ENCODE assay signal across 23 mouse cellular contexts in the genomic region with DNA sequence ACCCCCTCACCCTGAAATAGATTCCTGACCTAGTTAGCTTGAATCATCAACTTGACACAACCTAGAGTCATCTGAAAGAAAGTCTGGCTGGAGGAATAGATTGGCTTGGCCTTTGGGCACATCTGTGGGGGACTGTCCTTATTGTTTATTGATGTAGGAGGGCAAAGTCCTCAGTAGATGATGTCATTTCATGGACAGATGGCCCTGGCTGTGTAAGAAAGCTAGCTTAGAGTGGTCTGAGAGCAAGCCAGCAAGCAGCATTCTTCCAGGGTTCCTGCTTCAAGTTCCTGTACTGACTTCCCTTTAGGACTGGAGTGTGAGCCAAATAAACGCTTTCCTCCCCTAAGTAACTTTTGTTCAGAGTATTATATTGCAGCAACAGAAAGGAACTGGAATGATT. TPM values are rescaled to one million over a fixed set of nuclear protein-coding genes. Genes with fewer than 3 reads are reported as not detected.
DNase-seq lines count a peak whose midpoint lies in the region; ATAC-seq and TF ChIP-seq lines count a peak whose summit lies in the region.
"Had no signal": no experiment of that assay in that cellular context is flagged by ENCODE, and none has a peak within 500 bp of the region (broad histone marks: within the 10 kb centered on the region; RNA-seq: fewer than 3 reads in every experiment).

No protein-coding gene starts in this region.

- no peaks in the 10 kb centered on the region for H3K79me2 ChIP-seq in liver, adult 2 months (ENCODE audit: control insufficient read depth, insufficient read depth, low read length)

- TF ChIP-seq CTCF in liver, adult 2 months (IDR thresholded peaks at IDR 0.05; ENCODE audit: low read depth, low read length): no peak

- H3K27ac ChIP-seq in liver, adult 2 months (replicated peaks; ENCODE audit: insufficient read depth, low read depth, low read length): no peak overlapping the region
- no peak overlapping the region for H3K27ac ChIP-seq in liver, embryonic 11.5 days (ENCODE audit: low read depth, low read length)
- no peak overlapping the region for H3K27ac ChIP-seq in intestine, embryonic 14.5 days (ENCODE audit: low read depth)
- H3K27ac ChIP-seq in liver, embryonic 13.5 days: peak overlapping the region; percentile 8; the same call in 1 of the 2 replicates
- H3K27ac ChIP-seq: embryonic facial prominence, embryonic 12.5 days; forebrain, embryonic 15.5 days; heart, embryonic 10.5 days; heart, embryonic 15.5 days; hindbrain, embryonic 13.5 days; hindbrain, postnatal 0 days had no signal

- WGBS in liver, adult 2 months: 70% methylated on average over 1 of the region's 1 CpGs
- WGBS in liver, embryonic 11.5 days: 64% methylated on average over 1 of the region's 1 CpGs
- WGBS in intestine, embryonic 14.5 days: 70% methylated on average over 1 of the region's 1 CpGs
- WGBS in liver, embryonic 13.5 days (ENCODE audit: insufficient replicate concordance): 50% methylated on average over 1 of the region's 1 CpGs

- H3K9ac ChIP-seq in liver, adult 2 months (ENCODE audit: low read depth, low read length): no peak overlapping the region
- H3K9ac ChIP-seq in liver, embryonic 11.5 days (ENCODE audit: low read depth, low read length): no peak overlapping the region
- H3K9ac ChIP-seq in intestine, embryonic 14.5 days (ENCODE audit: low read length): no peak overlapping the region
- H3K9ac ChIP-seq in liver, embryonic 13.5 days: no peak overlapping the region
- H3K9ac ChIP-seq: embryonic facial prominence, embryonic 12.5 days; forebrain, embryonic 15.5 days; heart, embryonic 15.5 days; hindbrain, embryonic 13.5 days had no signal

- no peak overlapping the region for H3K4me2 ChIP-seq in liver, embryonic 11.5 days
- H3K4me2 ChIP-seq in intestine, embryonic 14.5 days (ENCODE audit: low read length): no peak overlapping the region
- H3K4me2 ChIP-seq in liver, embryonic 13.5 days: no peak overlapping the region
- H3K4me2 ChIP-seq: embryonic facial prominence, embryonic 12.5 days; forebrain, embryonic 15.5 days; heart, embryonic 15.5 days; hindbrain, embryonic 13.5 days had no signal

- H3K4me3 ChIP-seq in liver, adult 2 months (ENCODE audit: insufficient read depth, low read depth, low read length): no peak overlapping the region
- H3K4me3 ChIP-seq in liver, embryonic 11.5 days (ENCODE audit: low read depth, low read length): no peak overlapping the region
- H3K4me3 ChIP-seq in intestine, embryonic 14.5 days (ENCODE audit: low read depth, low read length): no peak overlapping the region
- H3K4me3 ChIP-seq in liver, embryonic 13.5 days (replicated peaks): no peak overlapping the region
- H3K4me3 ChIP-seq: embryonic facial prominence, embryonic 12.5 days; forebrain, embryonic 15.5 days; heart, embryonic 10.5 days; heart, embryonic 15.5 days; hindbrain, embryonic 13.5 days had no signal

- H3K36me3 ChIP-seq in liver, adult 2 months (ENCODE audit: control insufficient read depth, insufficient read depth, low read length): no peaks in the 10 kb centered on the region
- H3K36me3 ChIP-seq in liver, embryonic 11.5 days (ENCODE audit: control insufficient read depth, insufficient read depth, low read length): no peaks in the 10 kb centered on the region
- no peaks in the 10 kb centered on the region for H3K36me3 ChIP-seq in intestine, embryonic 14.5 days (ENCODE audit: control insufficient read depth, insufficient read depth, low read length)
- H3K36me3 ChIP-seq in liver, embryonic 13.5 days: no peaks in the 10 kb centered on the region
- H3K36me3 ChIP-seq: embryonic facial prominence, embryonic 12.5 days; forebrain, embryonic 15.5 days; heart, embryonic 10.5 days; heart, embryonic 15.5 days; hindbrain, embryonic 13.5 days had no signal

- 0 out of 2 replicates have a peak, but pooled peaks cover 2% of the 10 kb centered on the region for H3K4me1 ChIP-seq in liver, adult 2 months (ENCODE audit: control insufficient read depth, insufficient read depth, low read length)
- H3K4me1 ChIP-seq in liver, embryonic 11.5 days (replicated peaks; ENCODE audit: control insufficient read depth, insufficient read depth, low read length): no peaks in the 10 kb centered on the region; the same call in 1 of the 2 replicates
- no peaks in the 10 kb centered on the region for H3K4me1 ChIP-seq in intestine, embryonic 14.5 days (replicated peaks; ENCODE audit: control insufficient read depth, insufficient read depth, low read length)
- peaks cover 28% of the 10 kb centered on the region for H3K4me1 ChIP-seq in liver, embryonic 13.5 days (replicated peaks)
- H3K4me1 ChIP-seq: embryonic facial prominence, embryonic 12.5 days; forebrain, embryonic 15.5 days; heart, embryonic 10.5 days; heart, embryonic 15.5 days; hindbrain, embryonic 13.5 days had no signal

- DNase-seq in liver, adult 2 months (ENCODE audit: extremely low read depth, low read depth, low spot score): peak; percentile 64
- no peak for DNase-seq in liver, embryonic 11.5 days (ENCODE audit: low spot score)
- DNase-seq in intestine, embryonic 14.5 days (ENCODE audit: low spot score): no peak
- no peak for DNase-seq in liver, embryonic 13.5 days
- DNase-seq in retina, postnatal 1 day: peak; percentile 41
- DNase-seq in lung, postnatal 4 days: no peak
- DNase-seq in yolk sac, embryonic 10.5 days (ENCODE audit: low spot score): no peak
- no peak for DNase-seq in spleen, postnatal 36 days (ENCODE audit: low spot score in 2 of 2)
- DNase-seq: adrenal gland, adult 8-10 months; adrenal gland, postnatal 36 days; cerebellum, adult 11 months; cerebellum, adult 8-10 months; cerebellum, postnatal 25 days; gastrocnemius, postnatal 10 days; heart, adult 18-20 months; heart, postnatal 14 days had no signal

- no peaks in the 10 kb centered on the region for H3K9me3 ChIP-seq in liver, embryonic 11.5 days (ENCODE audit: control insufficient read depth, low read length)
- no peaks in the 10 kb centered on the region for H3K9me3 ChIP-seq in intestine, embryonic 14.5 days (ENCODE audit: control insufficient read depth, low read length)
- no peaks in the 10 kb centered on the region for H3K9me3 ChIP-seq in liver, embryonic 13.5 days (replicated peaks)
- H3K9me3 ChIP-seq: embryonic facial prominence, embryonic 12.5 days; forebrain, embryonic 15.5 days; heart, embryonic 10.5 days; heart, embryonic 15.5 days; hindbrain, embryonic 13.5 days had no signal

- no peaks in the 10 kb centered on the region for H3K27me3 ChIP-seq in liver, adult 2 months (ENCODE audit: control insufficient read depth, insufficient read depth, low read length)
- H3K27me3 ChIP-seq in liver, embryonic 11.5 days (replicated peaks; ENCODE audit: control insufficient read depth, insufficient read depth, low read length): no peaks in the 10 kb centered on the region
- no peaks in the 10 kb centered on the region for H3K27me3 ChIP-seq in intestine, embryonic 14.5 days (replicated peaks; ENCODE audit: control insufficient read depth, insufficient read depth, low read length)
- H3K27me3 ChIP-seq in liver, embryonic 13.5 days: no peaks in the 10 kb centered on the region
- H3K27me3 ChIP-seq: CH12.LX; embryonic facial prominence, embryonic 12.5 days; forebrain, embryonic 15.5 days; heart, embryonic 15.5 days; hindbrain, embryonic 13.5 days had no signal

- TF ChIP-seq POLR2A in liver, adult 2 months (IDR thresholded peaks at IDR 0.05; ENCODE audit: extremely low read depth, insufficient read depth, low read length): no peak

- no peak for ATAC-seq in liver, embryonic 11.5 days (replicated peaks; ENCODE audit: low FRiP score)
- ATAC-seq in intestine, embryonic 14.5 days (replicated peaks; ENCODE audit: low FRiP score, low TSS enrichment, low read depth): peak; percentile 43; the same call in 1 of the 2 replicates
- no peak for ATAC-seq in liver, embryonic 13.5 days (ENCODE audit: low read depth)
- ATAC-seq: forebrain, embryonic 15.5 days; hindbrain, postnatal 0 days had no signal

RNA-seq across cellular contexts. Expression of a gene that starts 7.0 kb away (rescaled TPM):
- total RNA-seq in liver, adult 2 months (2014; rRNA removed): 26.4 and 28.3 TPM in 2 replicates
- polyA plus RNA-seq in liver, adult 2 months (2012; rRNA removed): 11.9 and 14.0 TPM in 2 replicates
- 32.6 and 35.5 TPM in 2 replicates for polyA plus RNA-seq in liver, embryonic 11.5 days (2014; fragmentation: Nextera tagmentation; extraction: Ambion mirVana)
- polyA plus RNA-seq in intestine, embryonic 14.5 days (2014; fragmentation: Nextera tagmentation; extraction: Ambion mirVana): 51.9 and 60.9 TPM in 2 replicates
- 18.0 and 19.1 TPM in 2 replicates for polyA plus RNA-seq in liver, embryonic 13.5 days (2015; fragmentation: Nextera tagmentation; extraction: Ambion mirVana)

Comparison
In these comparisons a context has a peak if more than half of its experiments do, and no peak if none do; other contexts are left out.
1. DNase-seq: peak in liver, adult 2 months (single experiment) and retina, postnatal 1 day (single experiment); none in liver, embryonic 11.5 days (single experiment), intestine, embryonic 14.5 days (single experiment), liver, embryonic 13.5 days (single experiment), lung, postnatal 4 days (0 of 2), yolk sac, embryonic 10.5 days (single experiment) and spleen, postnatal 36 days (0 of 2).